Mouse (Mus musculus) brain, embryonic 14.5 days (tissue): Measurements from ENCODE around the gene Esrrg. TPM values are rescaled to one million over a fixed set of nuclear protein-coding genes. Genes with fewer than 3 reads are reported as not detected.
A peak's percentile ranks its signal among the peaks of the same experiment; 100 is the strongest.

Source experiments
- DNase-seq: peaks from one replicate; pipeline ENCODE4 v3.0.0-alpha.2; 2011; ENCODE audit warnings: low read depth
- CTCF ChIP-seq: fragments of 200-500 bp; IDR thresholded peaks from 2 replicates; pipeline ENCODE4 v1.5.1; 2012; ENCODE audit warnings: inconsistent platforms, mild to moderate bottlenecking, moderate library complexity, borderline replicate concordance; ENCODE audit not compliant: insufficient read depth, insufficient read length; ENCODE audit errors: extremely low read depth
- POLR2A ChIP-seq: fragments of 200-500 bp; IDR thresholded peaks from 2 replicates; pipeline ENCODE4 v1.6.1; 2012; ENCODE audit warnings: mild to moderate bottlenecking, inconsistent platforms, borderline replicate concordance; ENCODE audit not compliant: poor library complexity, insufficient read depth, insufficient read length, severe bottlenecking; ENCODE audit errors: extremely low read depth
- polyA plus RNA-seq: library from polyadenylated mRNA; depleted of rRNA; stranded (reverse); fragments of >200 nt; gene quantifications from 2 replicates; pipeline ENCODE4 v1.2.3, GENCODE M21; 2012

Gene Esrrg
- polyA plus RNA-seq, 1 experiment: 31.4 TPM

- TF ChIP-seq POLR2A (no peak), CTCF (no peak)
- no peak for DNase-seq
Observed at GRCm38 (mm10) chr1:187684519-187684918, 75.9 kb downstream of the Esrrg start.

- no peak for TF ChIP-seq POLR2A
- TF ChIP-seq CTCF: no peak
Observed at GRCm38 (mm10) chr1:187691846-187692525, 83.4 kb downstream of the Esrrg start.

GRCm38 (mm10) chr1:187694865-187695264 lies 86.3 kb downstream of the Esrrg start:
- no peak for TF ChIP-seq POLR2A
- TF ChIP-seq CTCF: no peak
- DNase-seq: peak; percentile 65

More at GRCm38 (mm10) chr1:187691846-187692525, 83.4 kb downstream of the Esrrg start:
- DNase-seq: no peak

- TF ChIP-seq POLR2A (no peak), CTCF (no peak)
- DNase-seq: no peak
Observed at GRCm38 (mm10) chr1:187698201-187698600, 89.6 kb downstream of the Esrrg start.

- DNase-seq: no peak
- TF ChIP-seq POLR2A (no peak), CTCF (no peak)
Observed at GRCm38 (mm10) chr1:187700963-187701362, 92.4 kb downstream of the Esrrg start.

- peak; percentile 49 for DNase-seq
- TF ChIP-seq POLR2A (no peak), CTCF (no peak)
Observed at GRCm38 (mm10) chr1:187704921-187705320, 96.3 kb downstream of the Esrrg start.

- no peak for DNase-seq
- no peak for TF ChIP-seq POLR2A
- no peak for TF ChIP-seq CTCF
Observed at GRCm38 (mm10) chr1:187705348-187705747, 96.8 kb downstream of the Esrrg start.

GRCm38 (mm10) chr1:187706046-187706445 lies 97.5 kb downstream of the Esrrg start:
- no peak for TF ChIP-seq POLR2A
- TF ChIP-seq CTCF: no peak
- DNase-seq: no peak

GRCm38 (mm10) chr1:187707176-187707575 lies 98.6 kb downstream of the Esrrg start:
- TF ChIP-seq CTCF (no peak), POLR2A (no peak)

GRCm38 (mm10) chr1:187710434-187710948 lies 101.9 kb downstream of the Esrrg start:
- peak; percentile 27 for DNase-seq
- TF ChIP-seq POLR2A (no peak), CTCF (no peak)

More at GRCm38 (mm10) chr1:187707176-187707575, 98.6 kb downstream of the Esrrg start:
- no peak for DNase-seq

GRCm38 (mm10) chr1:187721035-187721434 lies 112.4 kb downstream of the Esrrg start:
- DNase-seq: peak; percentile 35
- TF ChIP-seq CTCF (no peak), POLR2A (no peak)

GRCm38 (mm10) chr1:187722016-187722415 lies 113.4 kb downstream of the Esrrg start:
- TF ChIP-seq POLR2A (no peak), CTCF (no peak)
- DNase-seq: no peak
